Mouse (Mus musculus): ENCODE measurements at regions not wholly inside any gene's neighbourhood (a gene's known extent, or its start where the extent isn't known, plus 50 kb on each side); places are given as distances from the start of the nearest gene placed in this dataset.
"Not testable (repeated sequence)": the region's sequence is repeated elsewhere in the genome, so short reads cannot be mapped to it uniquely, and the experiment has no call there.

DNA sequence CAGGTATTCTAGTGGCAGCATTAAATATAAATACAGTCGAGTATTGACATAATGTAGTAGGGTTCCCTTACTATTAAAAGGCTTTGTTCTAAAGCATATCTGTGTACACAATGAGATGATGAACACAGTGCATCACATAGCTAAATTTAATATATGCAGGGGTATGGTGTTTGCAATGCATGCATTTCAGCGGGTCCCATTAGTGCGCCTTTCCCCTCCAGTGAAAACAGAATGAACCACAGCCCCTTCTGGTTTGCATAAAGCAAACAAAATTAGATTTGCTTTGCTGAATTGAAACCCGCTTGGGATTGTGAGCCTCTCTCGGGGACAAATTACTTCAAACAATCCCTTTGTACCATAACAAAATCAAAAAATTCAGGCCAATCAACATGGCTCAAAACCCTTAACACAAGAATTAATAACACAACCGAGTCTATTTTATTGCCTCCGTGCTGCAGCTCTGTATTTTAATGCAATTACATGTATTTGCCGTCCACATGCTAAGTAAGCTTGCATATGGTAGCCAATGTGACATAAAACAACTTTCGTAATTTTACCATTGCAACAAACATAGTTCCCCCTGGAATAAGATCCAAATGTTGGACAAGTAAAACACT is 562.6 kb upstream of the Pou3f2 start:
- TF ChIP-seq NANOG (IDR thresholded peaks at IDR 0.05; ENCODE audit: borderline replicate concordance, low read length) (no peak), CTCF (conservative IDR thresholded peaks at IDR 0.05; ENCODE audit: low read length) (no peak), POU5F1 (IDR thresholded peaks at IDR 0.05; ENCODE audit: borderline replicate concordance, low read length) (no peak)

DNA sequence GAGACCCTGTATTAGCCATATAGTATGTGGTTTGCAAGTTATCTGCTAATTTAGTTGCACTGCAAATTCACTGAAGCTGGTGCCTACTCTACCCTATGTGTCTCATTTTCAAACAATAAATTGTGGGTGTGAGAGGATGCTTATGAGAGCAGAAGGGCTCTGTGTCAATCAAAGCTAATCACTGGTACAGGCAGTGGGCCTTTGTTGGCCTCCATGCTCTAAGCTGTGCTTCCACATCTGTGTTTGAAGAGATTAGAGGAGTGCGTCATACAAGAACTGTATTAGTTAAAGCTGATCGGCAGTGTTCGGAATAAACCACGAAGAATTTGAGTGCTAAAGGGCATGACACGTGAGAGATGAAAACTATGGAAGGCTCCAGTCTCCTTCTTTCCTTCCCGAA is 549.6 kb upstream of the Pou3f2 start:
- Histone ChIP-seq H3K36me3 (ENCODE audit: insufficient read depth, low read length) (no peaks in the 10 kb centered on the region), H3K4me3 (replicated peaks; ENCODE audit: low read length) (no peak overlapping the region), H3K4me1 (replicated peaks; ENCODE audit: low read depth, low read length) (no peaks in the 10 kb centered on the region), H3K9me3 (ENCODE audit: low read length) (no peaks in the 10 kb centered on the region), H3K27me3 (ENCODE audit: insufficient read depth, low read length) (no peaks in the 10 kb centered on the region)
- TF ChIP-seq POU5F1 (IDR thresholded peaks at IDR 0.05; ENCODE audit: borderline replicate concordance, low read length) (no peak), CTCF (conservative IDR thresholded peaks at IDR 0.05; ENCODE audit: low read length) (no peak), NANOG (IDR thresholded peaks at IDR 0.05; ENCODE audit: borderline replicate concordance, low read length) (no peak)

More for the DNA sequence above, 562.6 kb upstream of the Pou3f2 start:
- Histone ChIP-seq H3K4me1 (replicated peaks; ENCODE audit: low read depth, low read length) (no peaks in the 10 kb centered on the region), H3K9me3 (ENCODE audit: low read length) (no peaks in the 10 kb centered on the region), H3K36me3 (ENCODE audit: insufficient read depth, low read length) (no peaks in the 10 kb centered on the region), H3K4me3 (replicated peaks; ENCODE audit: low read length) (no peak overlapping the region), H3K27me3 (ENCODE audit: insufficient read depth, low read length) (no peaks in the 10 kb centered on the region)

DNA sequence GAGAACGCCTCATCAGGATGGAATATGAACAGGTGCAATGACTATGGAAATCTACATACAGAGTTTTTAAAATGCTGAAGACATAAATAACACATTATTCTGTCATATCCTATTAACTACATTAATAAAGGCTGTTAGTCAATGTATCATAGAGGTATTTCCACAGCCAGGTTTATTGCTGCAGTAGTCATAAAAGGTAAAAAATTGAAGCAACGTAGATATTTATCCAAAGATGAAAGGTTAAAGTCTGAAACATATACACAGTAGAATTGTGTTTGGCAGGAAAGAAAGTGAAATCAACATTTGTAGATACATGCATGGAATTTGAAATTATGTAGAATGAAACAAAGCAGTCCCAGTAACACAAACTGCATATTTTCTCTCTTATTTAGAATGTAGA is 543.1 kb upstream of the Pou3f2 start:
- Histone ChIP-seq H3K9me3 (ENCODE audit: low read length) (no peaks in the 10 kb centered on the region), H3K4me1 (replicated peaks; ENCODE audit: low read depth, low read length) (no peaks in the 10 kb centered on the region), H3K27me3 (ENCODE audit: insufficient read depth, low read length) (no peaks in the 10 kb centered on the region), H3K36me3 (ENCODE audit: insufficient read depth, low read length) (no peaks in the 10 kb centered on the region), H3K4me3 (replicated peaks; ENCODE audit: low read length) (no peak overlapping the region)
- TF ChIP-seq POU5F1 (IDR thresholded peaks at IDR 0.05; ENCODE audit: borderline replicate concordance, low read length) (no peak), CTCF (conservative IDR thresholded peaks at IDR 0.05; ENCODE audit: low read length) (no peak), NANOG (IDR thresholded peaks at IDR 0.05; ENCODE audit: borderline replicate concordance, low read length) (no peak)

- Histone ChIP-seq H3K27me3 (ENCODE audit: insufficient read depth, low read length) (no peaks in the 10 kb centered on the region), H3K36me3 (ENCODE audit: insufficient read depth, low read length) (no peaks in the 10 kb centered on the region), H3K4me1 (replicated peaks; ENCODE audit: low read depth, low read length) (no peaks in the 10 kb centered on the region), H3K4me3 (replicated peaks; ENCODE audit: low read length) (no peak overlapping the region), H3K9me3 (ENCODE audit: low read length) (no peaks in the 10 kb centered on the region)
- TF ChIP-seq CTCF (conservative IDR thresholded peaks at IDR 0.05; ENCODE audit: low read length) (no peak), NANOG (IDR thresholded peaks at IDR 0.05; ENCODE audit: borderline replicate concordance, low read length) (no peak), POU5F1 (IDR thresholded peaks at IDR 0.05; ENCODE audit: borderline replicate concordance, low read length) (no peak)
Observed at GRCm38 (mm10) chr4:23022177-23022576, 534.0 kb upstream of the Pou3f2 start.

GRCm38 (mm10) chr4:23010346-23010745 is 522.2 kb upstream of the Pou3f2 start:
- H3K4me3 ChIP-seq (replicated peaks; ENCODE audit: low read length), result no peak overlapping the region
- H3K9me3 ChIP-seq (ENCODE audit: low read length), result peaks cover 22% of the 10 kb centered on the region
- H3K4me1 ChIP-seq (replicated peaks; ENCODE audit: low read depth, low read length), result no peaks in the 10 kb centered on the region
- no peaks in the 10 kb centered on the region for H3K27me3 ChIP-seq (ENCODE audit: insufficient read depth, low read length)
- no peaks in the 10 kb centered on the region for H3K36me3 ChIP-seq (ENCODE audit: insufficient read depth, low read length)
- no peak for TF ChIP-seq NANOG (IDR thresholded peaks at IDR 0.05; ENCODE audit: borderline replicate concordance, low read length)
- TF ChIP-seq CTCF (conservative IDR thresholded peaks at IDR 0.05; ENCODE audit: low read length), result no peak
- TF ChIP-seq POU5F1 (IDR thresholded peaks at IDR 0.05; ENCODE audit: borderline replicate concordance, low read length), result no peak

DNA sequence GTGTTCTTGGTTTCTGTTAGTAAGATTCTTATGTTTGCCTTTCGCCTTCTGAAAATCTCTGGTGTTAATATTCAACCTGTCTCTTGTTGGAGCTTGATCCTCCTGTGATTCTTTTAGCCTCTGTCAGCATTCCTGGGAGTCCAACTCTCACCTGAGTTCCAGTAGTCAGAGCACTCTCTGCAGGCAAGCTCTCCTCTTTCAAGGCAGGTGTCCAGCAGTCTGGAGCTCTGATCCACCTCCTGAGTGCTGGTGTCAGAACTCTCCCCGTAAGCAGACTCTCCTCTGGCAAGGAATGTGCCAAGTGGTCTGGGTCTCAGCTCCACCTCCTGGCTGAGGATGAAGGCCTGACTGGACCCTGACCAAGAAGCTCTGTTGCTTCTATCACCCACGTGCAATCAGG is 521.0 kb upstream of the Pou3f2 start:
- not testable (repeated sequence) for H3K4me1 ChIP-seq (replicated peaks; ENCODE audit: low read depth, low read length); H3K4me3 ChIP-seq (replicated peaks; ENCODE audit: low read length); H3K36me3 ChIP-seq (ENCODE audit: insufficient read depth, low read length); H3K27me3 ChIP-seq (ENCODE audit: insufficient read depth, low read length)
- H3K9me3 ChIP-seq (ENCODE audit: low read length), result peaks cover 22% of the 10 kb centered on the region

DNA sequence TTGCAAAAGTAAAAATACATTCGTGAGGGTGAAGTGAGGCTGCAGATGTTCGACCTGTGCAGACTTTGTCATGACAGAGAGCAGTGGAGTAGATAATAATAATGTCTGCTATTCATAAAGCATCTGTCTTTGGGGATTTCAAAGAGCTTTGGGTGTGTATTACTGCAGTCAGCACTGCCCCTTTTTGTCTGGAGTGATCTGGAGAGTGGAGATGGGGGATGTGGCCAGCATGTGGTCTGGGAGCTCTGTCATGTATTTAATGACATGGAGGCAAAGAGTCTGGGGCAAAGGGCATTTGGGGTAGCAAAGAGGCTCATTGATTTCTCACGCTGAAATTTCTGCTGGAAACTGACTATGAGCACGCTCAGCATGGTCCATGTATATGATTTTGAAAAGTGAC is 510.8 kb upstream of the Pou3f2 start:
- Histone ChIP-seq H3K4me1 (replicated peaks; ENCODE audit: low read depth, low read length) (no peaks in the 10 kb centered on the region), H3K9me3 (ENCODE audit: low read length) (no peaks in the 10 kb centered on the region), H3K4me3 (replicated peaks; ENCODE audit: low read length) (no peak overlapping the region), H3K36me3 (ENCODE audit: insufficient read depth, low read length) (no peaks in the 10 kb centered on the region), H3K27me3 (ENCODE audit: insufficient read depth, low read length) (no peaks in the 10 kb centered on the region)
- TF ChIP-seq NANOG (IDR thresholded peaks at IDR 0.05; ENCODE audit: borderline replicate concordance, low read length) (no peak), CTCF (conservative IDR thresholded peaks at IDR 0.05; ENCODE audit: low read length) (no peak), POU5F1 (IDR thresholded peaks at IDR 0.05; ENCODE audit: borderline replicate concordance, low read length) (no peak)

GRCm38 (mm10) chr4:22997198-22997985 is 509.2 kb upstream of the Pou3f2 start:
- no peaks in the 10 kb centered on the region for H3K4me1 ChIP-seq (replicated peaks; ENCODE audit: low read depth, low read length)
- TF ChIP-seq POU5F1 (IDR thresholded peaks at IDR 0.05; ENCODE audit: borderline replicate concordance, low read length) (no peak), NANOG (IDR thresholded peaks at IDR 0.05; ENCODE audit: borderline replicate concordance, low read length) (no peak)

More at GRCm38 (mm10) chr4:22997198-22997985, 509.2 kb upstream of the Pou3f2 start:
- no peaks in the 10 kb centered on the region for H3K36me3 ChIP-seq (ENCODE audit: insufficient read depth, low read length)
- H3K4me3 ChIP-seq (replicated peaks; ENCODE audit: low read length), result no peak overlapping the region
- H3K27me3 ChIP-seq (ENCODE audit: insufficient read depth, low read length), result no peaks in the 10 kb centered on the region
- no peaks in the 10 kb centered on the region for H3K9me3 ChIP-seq (ENCODE audit: low read length)
